Mouse (Mus musculus): Measurements from ENCODE around the gene Lmf1. TPM values are rescaled to one million over a fixed set of nuclear protein-coding genes. Genes with fewer than 3 reads are reported as not detected.

Lmf1 gene
- polyA plus RNA-seq, 1 experiment from 2014 or later, result 36.3 TPM

- 78% methylated on average over 12 of the region's 12 CpGs for WGBS
- ATAC-seq (ENCODE audit: insufficient number of reproducible peaks, insufficient read depth, low FRiP score, low read depth), result no peak
- Histone ChIP-seq H3K9ac (ENCODE audit: low read length) (no peak overlapping the region), H3K36me3 (ENCODE audit: control insufficient read depth, insufficient read depth, low read length) (peaks cover 23% of the 10 kb centered on the region), H3K27me3 (ENCODE audit: control insufficient read depth, insufficient read depth, low read length) (no peaks in the 10 kb centered on the region), H3K4me1 (ENCODE audit: control insufficient read depth in 2 of 2, insufficient read depth in 2 of 2, low read length in 2 of 2) (peaks cover 0 to 3% of the 10 kb centered on the region in 2 experiments; a peak in 2 of 4 replicates), H3K4me3 (ENCODE audit: control insufficient read depth in 1 of 2, insufficient read depth in 1 of 2, low read depth in 1 of 2, low read length in 2 of 2) (no peak overlapping the region), H3K4me2 (ENCODE audit: low read length) (no peak overlapping the region), H3K9me3 (ENCODE audit: control insufficient read depth, low read length) (no peaks in the 10 kb centered on the region), H3K27ac (replicated peaks in 1 of 2; ENCODE audit: control insufficient read depth in 1 of 2, insufficient read depth in 1 of 2, low read depth in 2 of 2, low read length in 2 of 2) (no peak overlapping the region)
Observed at GRCm38 (mm10) chr17:25656142-25656825, 77.4 kb downstream of the Lmf1 start.

- Histone ChIP-seq H3K4me2 (ENCODE audit: low read length) (no peak overlapping the region), H3K9ac (ENCODE audit: low read length) (no peak overlapping the region), H3K36me3 (ENCODE audit: control insufficient read depth, insufficient read depth, low read length) (peaks cover 23% of the 10 kb centered on the region), H3K9me3 (ENCODE audit: control insufficient read depth, low read length) (no peaks in the 10 kb centered on the region), H3K4me1 (ENCODE audit: control insufficient read depth in 2 of 2, insufficient read depth in 2 of 2, low read length in 2 of 2) (peaks cover 0 to 3% of the 10 kb centered on the region in 2 experiments; a peak in 2 of 4 replicates), H3K4me3 (ENCODE audit: control insufficient read depth in 1 of 2, insufficient read depth in 1 of 2, low read depth in 1 of 2, low read length in 2 of 2) (no peak overlapping the region), H3K27me3 (ENCODE audit: control insufficient read depth, insufficient read depth, low read length) (no peaks in the 10 kb centered on the region), H3K27ac (replicated peaks in 1 of 2; ENCODE audit: control insufficient read depth in 1 of 2, insufficient read depth in 1 of 2, low read depth in 2 of 2, low read length in 2 of 2) (no peak overlapping the region)
- WGBS, result 33% methylated on average over 3 of the region's 3 CpGs
- ATAC-seq (ENCODE audit: insufficient number of reproducible peaks, insufficient read depth, low FRiP score, low read depth), result no peak
Observed at GRCm38 (mm10) chr17:25656826-25657189, 77.9 kb downstream of the Lmf1 start.

GRCm38 (mm10) chr17:25663213-25663835 is 84.4 kb downstream of the Lmf1 start:
- no peaks in the 10 kb centered on the region for H3K9me3 ChIP-seq (ENCODE audit: control insufficient read depth, low read length)
- H3K4me2 ChIP-seq (ENCODE audit: low read length), result no peak overlapping the region
- H3K4me3 ChIP-seq (ENCODE audit: control insufficient read depth in 1 of 2, insufficient read depth in 1 of 2, low read depth in 1 of 2, low read length in 2 of 2), result no peak overlapping the region
- no peaks in the 10 kb centered on the region for H3K36me3 ChIP-seq (ENCODE audit: control insufficient read depth, insufficient read depth, low read length)
- peaks cover 0 to 3% of the 10 kb centered on the region in 2 experiments; a peak in 1 of 4 replicates for H3K4me1 ChIP-seq (ENCODE audit: control insufficient read depth in 2 of 2, insufficient read depth in 2 of 2, low read length in 2 of 2)
- H3K27ac ChIP-seq (replicated peaks in 1 of 2; ENCODE audit: control insufficient read depth in 1 of 2, insufficient read depth in 1 of 2, low read depth in 2 of 2, low read length in 2 of 2), result no peak overlapping the region
- H3K27me3 ChIP-seq (ENCODE audit: control insufficient read depth, insufficient read depth, low read length), result no peaks in the 10 kb centered on the region
- no peak overlapping the region for H3K9ac ChIP-seq (ENCODE audit: low read length)
- WGBS, result 36% methylated on average over 12 of the region's 12 CpGs
- no peak for ATAC-seq (ENCODE audit: insufficient number of reproducible peaks, insufficient read depth, low FRiP score, low read depth)

- Histone ChIP-seq H3K9ac (ENCODE audit: low read length) (no peak overlapping the region), H3K27me3 (ENCODE audit: control insufficient read depth, insufficient read depth, low read length) (no peaks in the 10 kb centered on the region), H3K4me2 (ENCODE audit: low read length) (no peak overlapping the region), H3K9me3 (ENCODE audit: control insufficient read depth, low read length) (no peaks in the 10 kb centered on the region), H3K4me3 (ENCODE audit: control insufficient read depth in 1 of 2, insufficient read depth in 1 of 2, low read depth in 1 of 2, low read length in 2 of 2) (no peak overlapping the region), H3K36me3 (ENCODE audit: control insufficient read depth, insufficient read depth, low read length) (no peaks in the 10 kb centered on the region), H3K4me1 (ENCODE audit: control insufficient read depth in 2 of 2, insufficient read depth in 2 of 2, low read length in 2 of 2) (peaks cover 0 to 3% of the 10 kb centered on the region in 2 experiments; a peak in 1 of 4 replicates), H3K27ac (replicated peaks in 1 of 2; ENCODE audit: control insufficient read depth in 1 of 2, insufficient read depth in 1 of 2, low read depth in 2 of 2, low read length in 2 of 2) (no peak overlapping the region)
- WGBS, result 87% methylated on average over 6 of the region's 6 CpGs
- no peak for ATAC-seq (ENCODE audit: insufficient number of reproducible peaks, insufficient read depth, low FRiP score, low read depth)
Observed at GRCm38 (mm10) chr17:25665485-25665884, 86.6 kb downstream of the Lmf1 start.

GRCm38 (mm10) chr17:25665891-25666290 is 87.0 kb downstream of the Lmf1 start:
- ATAC-seq (ENCODE audit: insufficient number of reproducible peaks, insufficient read depth, low FRiP score, low read depth), result no peak
- WGBS, result 65% methylated on average over 8 of the region's 8 CpGs
- H3K9me3 ChIP-seq (ENCODE audit: control insufficient read depth, low read length), result no peaks in the 10 kb centered on the region
- no peaks in the 10 kb centered on the region for H3K27me3 ChIP-seq (ENCODE audit: control insufficient read depth, insufficient read depth, low read length)
- no peak overlapping the region for H3K27ac ChIP-seq (replicated peaks in 1 of 2; ENCODE audit: control insufficient read depth in 1 of 2, insufficient read depth in 1 of 2, low read depth in 2 of 2, low read length in 2 of 2)
- peaks cover 0 to 3% of the 10 kb centered on the region in 2 experiments; a peak in 1 of 4 replicates for H3K4me1 ChIP-seq (ENCODE audit: control insufficient read depth in 2 of 2, insufficient read depth in 2 of 2, low read length in 2 of 2)
- no peak overlapping the region for H3K4me2 ChIP-seq (ENCODE audit: low read length)
- no peak overlapping the region for H3K9ac ChIP-seq (ENCODE audit: low read length)
- H3K36me3 ChIP-seq (ENCODE audit: control insufficient read depth, insufficient read depth, low read length), result no peaks in the 10 kb centered on the region
- H3K4me3 ChIP-seq (ENCODE audit: control insufficient read depth in 1 of 2, insufficient read depth in 1 of 2, low read depth in 1 of 2, low read length in 2 of 2), result no peak overlapping the region

- no peak overlapping the region for H3K27ac ChIP-seq (replicated peaks in 1 of 2; ENCODE audit: control insufficient read depth in 1 of 2, insufficient read depth in 1 of 2, low read depth in 2 of 2, low read length in 2 of 2)
- H3K9me3 ChIP-seq (ENCODE audit: control insufficient read depth, low read length), result no peaks in the 10 kb centered on the region
- H3K4me1 ChIP-seq (ENCODE audit: control insufficient read depth in 2 of 2, insufficient read depth in 2 of 2, low read length in 2 of 2), result no peaks in the 10 kb centered on the region; a peak in 1 of 4 replicates
- no peaks in the 10 kb centered on the region for H3K36me3 ChIP-seq (ENCODE audit: control insufficient read depth, insufficient read depth, low read length)
- WGBS, result 45% methylated on average over 7 of the region's 7 CpGs
- H3K27me3 ChIP-seq (ENCODE audit: control insufficient read depth, insufficient read depth, low read length), result no peaks in the 10 kb centered on the region
- no peak overlapping the region for H3K4me2 ChIP-seq (ENCODE audit: low read length)
- no peak overlapping the region for H3K9ac ChIP-seq (ENCODE audit: low read length)
- ATAC-seq (ENCODE audit: insufficient number of reproducible peaks, insufficient read depth, low FRiP score, low read depth), result no peak
- H3K4me3 ChIP-seq (ENCODE audit: control insufficient read depth in 1 of 2, insufficient read depth in 1 of 2, low read depth in 1 of 2, low read length in 2 of 2), result no peak overlapping the region
Observed at GRCm38 (mm10) chr17:25668481-25669055, 89.7 kb downstream of the Lmf1 start.

- no peaks in the 10 kb centered on the region for H3K36me3 ChIP-seq (ENCODE audit: control insufficient read depth, insufficient read depth, low read length)
- no peak overlapping the region for H3K4me2 ChIP-seq (ENCODE audit: low read length)
- no peak for ATAC-seq (ENCODE audit: insufficient number of reproducible peaks, insufficient read depth, low FRiP score, low read depth)
- H3K27ac ChIP-seq (replicated peaks in 1 of 2; ENCODE audit: control insufficient read depth in 1 of 2, insufficient read depth in 1 of 2, low read depth in 2 of 2, low read length in 2 of 2), result no peak overlapping the region
- no peaks in the 10 kb centered on the region for H3K4me1 ChIP-seq (ENCODE audit: control insufficient read depth in 2 of 2, insufficient read depth in 2 of 2, low read length in 2 of 2)
- H3K9ac ChIP-seq (ENCODE audit: low read length), result no peak overlapping the region
- H3K4me3 ChIP-seq (ENCODE audit: control insufficient read depth in 1 of 2, insufficient read depth in 1 of 2, low read depth in 1 of 2, low read length in 2 of 2), result no peak overlapping the region
- H3K9me3 ChIP-seq (ENCODE audit: control insufficient read depth, low read length), result no peaks in the 10 kb centered on the region
- no peaks in the 10 kb centered on the region for H3K27me3 ChIP-seq (ENCODE audit: control insufficient read depth, insufficient read depth, low read length)
Observed at GRCm38 (mm10) chr17:25672982-25673381, 94.1 kb downstream of the Lmf1 start.
